Mouse (Mus musculus) frontal cortex, postnatal 25 days (tissue): ENCODE results near the gene Cpeb4.
"Not testable (repeated sequence)": the region's sequence is repeated elsewhere in the genome, so short reads cannot be mapped to it uniquely, and the experiment has no call there.

ENCODE experiments used
- DNase-seq, 2 experiments: peaks; one replicate each; pipeline ENCODE4 v3.0.0; 2022; ENCODE audit warnings: low spot score in 2 of 2

Cpeb4 gene

DNA sequence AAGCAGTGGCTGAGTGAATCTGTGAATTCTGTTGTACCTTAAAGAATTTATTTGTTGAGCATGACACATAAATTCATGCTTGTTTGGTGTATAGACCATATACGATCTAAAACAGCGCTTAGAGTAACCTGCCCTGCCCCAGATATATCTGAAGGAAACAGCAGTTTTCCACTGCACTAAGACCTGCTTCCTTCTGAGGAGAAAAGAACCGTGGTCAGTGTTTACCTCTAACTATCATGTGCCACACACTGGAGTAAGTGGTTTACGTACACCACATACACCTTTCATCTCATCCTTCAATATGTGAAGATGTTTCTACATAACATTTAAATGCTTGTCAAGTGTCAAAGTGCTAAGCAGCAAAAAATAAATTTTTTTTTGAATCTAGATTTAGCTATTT is 102.1 kb downstream of the Cpeb4 start:
- no peak for DNase-seq

DNA sequence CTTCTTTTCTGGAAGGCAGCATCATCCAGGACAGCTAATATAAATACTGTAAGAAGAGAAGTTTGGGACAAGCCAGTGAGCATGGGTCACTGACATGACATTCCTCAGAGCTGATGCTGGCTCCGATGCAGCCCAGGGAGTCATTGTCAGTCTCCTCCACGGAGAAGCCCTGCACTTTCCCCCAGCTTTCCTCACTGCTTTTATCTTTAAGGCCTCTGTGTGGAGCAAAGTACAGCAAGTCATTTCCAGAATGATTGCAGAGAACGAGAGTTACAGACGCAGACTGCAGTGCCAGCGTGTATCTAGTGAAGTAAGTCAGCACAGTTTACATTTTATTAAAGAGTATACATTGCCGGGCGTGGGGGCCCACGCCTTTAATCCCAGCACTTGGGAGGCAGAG is 102.8 kb downstream of the Cpeb4 start:
- no peak for DNase-seq

DNA sequence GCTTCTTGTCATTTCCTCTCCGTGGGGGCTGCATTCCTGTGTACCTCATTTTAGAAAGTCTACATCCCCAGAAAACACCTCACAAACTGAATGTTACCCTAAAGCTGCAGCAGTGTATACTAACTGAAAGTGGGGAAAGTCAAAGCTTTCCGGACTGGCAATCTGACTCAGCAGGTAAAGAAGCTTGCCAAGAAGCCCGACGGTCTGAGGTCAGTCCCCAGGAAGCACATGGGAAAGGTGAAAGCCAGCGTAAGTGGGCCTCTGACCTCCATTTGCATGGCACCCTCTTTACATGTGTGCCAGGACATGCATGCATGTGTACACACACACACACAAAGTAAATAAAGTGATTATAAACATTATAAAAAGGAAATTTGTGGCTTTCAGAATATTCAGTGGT is 103.7 kb downstream of the Cpeb4 start:
- DNase-seq: no peak

DNA sequence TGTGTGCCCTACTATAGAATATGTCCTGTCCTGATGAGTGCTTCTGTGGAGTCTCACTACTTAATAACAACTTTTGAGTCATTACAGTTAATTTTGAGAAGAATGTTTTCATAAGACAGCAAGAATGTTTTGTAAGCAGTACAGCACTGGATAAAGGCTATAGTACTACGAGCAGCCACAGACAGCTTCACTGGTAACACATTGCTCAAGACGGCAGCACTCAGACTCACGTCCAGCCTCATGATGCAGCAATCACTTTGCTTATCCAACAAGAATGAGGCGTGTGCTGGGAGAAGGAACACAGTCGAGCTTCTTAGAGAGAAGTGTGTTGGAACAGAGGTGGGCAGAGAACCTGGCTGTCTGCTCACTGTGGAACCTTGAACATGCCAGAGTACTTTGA is 104.1 kb downstream of the Cpeb4 start:
- DNase-seq: no peak

DNA sequence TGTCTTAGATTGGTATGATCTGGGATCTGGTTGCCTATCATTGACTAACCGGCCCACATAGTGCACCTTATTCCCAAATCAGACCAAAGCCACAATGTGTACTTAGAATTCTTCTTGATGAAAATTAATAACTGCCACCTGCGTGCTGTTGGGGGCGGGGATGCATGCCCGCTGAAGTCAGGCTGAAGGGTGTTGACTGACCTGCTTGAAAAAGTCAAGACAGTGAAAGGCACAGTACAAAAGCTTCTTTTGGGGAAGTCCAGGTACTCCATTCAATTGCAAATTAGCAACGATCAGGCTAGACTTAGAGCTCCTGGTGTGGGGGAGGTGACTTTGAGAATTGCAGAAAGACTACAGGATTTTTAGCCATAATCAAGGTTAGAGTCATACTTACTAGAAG is 108.1 kb downstream of the Cpeb4 start:
- not testable (repeated sequence) for DNase-seq

DNA sequence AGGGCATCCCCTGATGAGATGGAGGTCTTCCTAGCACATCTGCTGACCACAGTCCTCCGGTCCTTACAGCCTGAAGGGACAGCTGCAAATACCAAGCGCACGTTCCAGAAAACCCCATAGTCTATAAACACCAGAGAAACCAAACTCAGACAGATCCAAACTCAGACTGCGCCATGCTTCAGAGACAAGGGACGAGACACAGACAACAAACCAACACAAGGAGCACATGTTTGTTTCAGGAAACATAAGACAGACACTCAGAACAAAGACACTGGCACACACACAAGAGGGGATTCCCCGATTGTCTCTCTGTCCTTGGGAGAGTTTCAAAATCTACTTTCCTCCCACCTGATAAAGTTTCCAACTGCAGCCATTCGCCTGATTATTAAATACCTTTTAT is 109.8 kb downstream of the Cpeb4 start:
- no peak for DNase-seq

DNA sequence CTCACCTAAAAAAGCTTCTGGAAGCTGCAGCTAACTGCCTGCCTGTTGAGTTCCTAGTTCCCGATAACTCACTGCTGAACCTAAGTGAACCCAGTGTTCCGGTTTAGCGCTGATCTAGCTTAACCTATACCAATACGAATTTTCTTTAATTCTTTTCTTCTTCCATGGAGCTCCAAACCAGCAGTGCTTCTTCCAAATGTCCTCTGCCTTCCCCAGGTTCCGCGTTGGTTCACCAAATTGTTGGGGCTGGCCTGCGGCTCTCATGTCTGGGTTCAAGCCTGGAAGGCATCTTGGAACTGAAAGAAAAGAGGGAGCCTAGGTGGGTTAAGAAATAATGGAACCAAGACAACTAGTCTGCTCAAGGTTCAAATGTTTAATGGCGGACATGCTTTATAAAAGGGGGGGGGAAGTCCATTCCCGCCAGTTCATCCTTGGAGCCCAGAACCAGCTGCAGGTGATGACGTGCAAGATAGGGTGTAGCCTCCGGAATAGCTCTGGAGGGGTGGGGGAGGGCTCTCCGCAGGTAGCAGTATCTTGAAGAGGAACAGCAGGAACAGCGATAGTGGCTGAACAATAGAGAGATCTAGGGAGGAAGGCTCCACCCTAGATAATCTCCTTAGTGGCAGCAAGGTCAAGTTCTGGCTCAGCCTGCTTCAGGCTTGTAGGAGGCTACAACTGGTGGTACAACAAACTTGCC is 110.4 kb downstream of the Cpeb4 start:
- DNase-seq: not testable (repeated sequence)

DNA sequence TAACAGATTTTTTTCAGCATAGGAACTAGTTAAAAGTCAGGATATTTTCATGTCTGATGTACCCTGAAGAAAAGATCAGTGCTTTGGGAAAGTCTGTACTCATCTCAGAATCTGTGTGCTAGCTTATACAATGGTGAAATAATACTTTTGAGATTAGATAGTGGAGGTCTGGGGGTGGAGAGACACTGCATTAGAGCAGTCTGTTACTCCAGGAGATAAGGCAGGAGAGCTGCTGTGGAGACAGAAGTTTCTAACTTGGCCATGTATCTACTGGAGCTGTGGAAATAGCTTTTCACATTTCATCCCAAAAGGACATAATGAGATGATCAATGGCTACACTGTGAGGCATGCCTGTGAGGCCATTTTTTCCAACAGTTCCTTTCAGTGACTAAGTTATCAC is 111.2 kb downstream of the Cpeb4 start:
- DNase-seq: no peak

DNA sequence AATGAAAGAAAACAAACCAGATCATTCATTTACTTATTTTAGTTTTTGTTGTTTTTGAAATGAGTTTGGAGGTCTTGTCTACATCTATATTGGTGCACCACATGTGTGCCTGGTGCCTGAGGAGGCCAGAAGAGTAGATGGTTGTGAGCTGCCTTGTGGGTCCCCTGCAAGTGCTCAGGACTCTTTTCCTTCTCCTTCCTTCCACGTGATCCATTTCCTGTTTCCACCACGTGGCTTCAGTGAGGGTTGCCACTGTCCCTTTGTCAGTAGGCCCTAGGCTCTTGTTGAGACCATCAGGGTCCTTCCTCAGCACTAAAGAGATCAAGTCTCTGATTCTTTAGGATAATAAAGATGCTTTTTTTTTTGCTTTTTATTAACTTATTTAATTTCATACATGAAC is 112.8 kb downstream of the Cpeb4 start:
- DNase-seq: no peak
